Mouse (Mus musculus): Measurements from ENCODE around the gene Omp.

The Omp gene

GRCm38 (mm10) chr7:98103002-98103941 lies 42.0 kb downstream of the Omp start:
- peak; percentile 80 for DNase-seq (ENCODE audit: low spot score)

- DNase-seq (ENCODE audit: low spot score): no peak
These were observed 42.8 kb downstream of the Omp start for GRCm38 (mm10) chr7:98102488-98102887.

GRCm38 (mm10) chr7:98097557-98097956 lies 47.7 kb downstream of the Omp start:
- no peak for DNase-seq (ENCODE audit: low spot score)

- no peak for DNase-seq (ENCODE audit: low spot score)
These were observed 49.5 kb downstream of the Omp start for GRCm38 (mm10) chr7:98095852-98096251.
